Mouse (Mus musculus) lung, embryonic 14.5 days (tissue): ENCODE measurements around the gene B020004J07Rik. TPM values are rescaled to one million over a fixed set of nuclear protein-coding genes. Genes with fewer than 3 reads are reported as not detected.
"Not testable (repeated sequence)": the region's sequence is repeated elsewhere in the genome, so short reads cannot be mapped to it uniquely, and the experiment has no call there.

Experiments
- ATAC-seq: fragments of 200-750 bp; cut with Nextera tagmentation; 2 replicates; pipeline ENCODE4 v1.8.0; 2017; ENCODE audit warnings: mild to moderate bottlenecking, moderate TSS enrichment, moderate library complexity; ENCODE audit not compliant: insufficient read depth
- DNase-seq: peaks from one replicate; pipeline ENCODE4 v3.0.0-alpha.2; 2015
- H3K27ac ChIP-seq: fragments of 300-500 bp; sonication (generic); 2 replicates; pipeline ENCODE4 v1.5.1; 2014; ENCODE audit warnings: low read depth, mild to moderate bottlenecking, moderate library complexity
- H3K27me3 ChIP-seq: fragments of 300-500 bp; sonication (generic); 2 replicates; pipeline ENCODE4 v1.6.1; 2014; ENCODE audit warnings: low read length, control low read depth; ENCODE audit not compliant: insufficient read depth
- H3K36me3 ChIP-seq: fragments of 300-500 bp; sonication (generic); 2 replicates; pipeline ENCODE4 v1.6.1; 2014; ENCODE audit warnings: control low read depth; ENCODE audit not compliant: insufficient read depth
- H3K4me1 ChIP-seq: fragments of 300-500 bp; sonication (generic); 2 replicates; pipeline ENCODE4 v1.6.1; 2014; ENCODE audit warnings: antibody characterized with exemption, control low read depth; ENCODE audit not compliant: insufficient read depth
- H3K4me2 ChIP-seq: fragments of 300-500 bp; sonication (generic); 2 replicates; pipeline ENCODE4 v1.6.1; 2014; ENCODE audit warnings: mild to moderate bottlenecking
- H3K4me3 ChIP-seq: fragments of 300-500 bp; sonication (generic); 2 replicates; pipeline ENCODE4 v1.5.1; 2014; ENCODE audit warnings: low read depth, low read length
- H3K9ac ChIP-seq: fragments of 300-500 bp; sonication (generic); 2 replicates; pipeline ENCODE4 v1.6.1; 2014
- H3K9me3 ChIP-seq: fragments of 300-500 bp; sonication (generic); 2 replicates; pipeline ENCODE4 v1.6.1; 2016; ENCODE audit warnings: low read depth, low read length, control low read depth
- CTCF ChIP-seq: IDR thresholded peaks from 2 replicates; pipeline ENCODE4 v1.5.1; 2016; ENCODE audit warnings: antibody characterized with exemption, low read depth
- WGBS: fragments of 180-500 bp; shearing (Covaris S2); extraction: QIAGEN DNeasy Blood & Tissue Kit; methylation state at CpG from one replicate; pipeline ENCODE4 v1.1.7; 2014; 5-methylcytosine and 5-hydroxymethylcytosine counted together
- polyA plus RNA-seq: library from polyadenylated mRNA; unstranded; fragments of >200 nt; fragmentation: Nextera tagmentation; extraction: Ambion mirVana; gene quantifications from 2 replicates; pipeline ENCODE4 v1.2.1, GENCODE M21; 2014

Gene B020004J07Rik
- polyA plus RNA-seq: not detected in 2 replicates

- not testable (repeated sequence) for H3K4me3 ChIP-seq, H3K27me3 ChIP-seq, DNase-seq, ATAC-seq, H3K36me3 ChIP-seq, H3K9me3 ChIP-seq, H3K27ac ChIP-seq, H3K9ac ChIP-seq, H3K4me1 ChIP-seq, H3K4me2 ChIP-seq
- WGBS: 90% methylated on average over 4 of the region's 4 CpGs
Observed at GRCm38 (mm10) chr4:101843923-101844322, at the start of gene B020004J07Rik. Gene B020004J07Rik (minus strand): TSS chr4:101844023.

- no peak for ATAC-seq
- no peak for DNase-seq
Observed at GRCm38 (mm10) chr4:101889377-101889776, 45.6 kb upstream of the B020004J07Rik start.

GRCm38 (mm10) chr4:101883641-101884040 lies 39.8 kb upstream of the B020004J07Rik start:
- H3K4me1 ChIP-seq: no peaks in the 10 kb centered on the region
- no peaks in the 10 kb centered on the region for H3K36me3 ChIP-seq
- no peak overlapping the region for H3K9ac ChIP-seq
- DNase-seq (no peak), ATAC-seq (no peak)
- 25% methylated on average over 3 of the region's 3 CpGs for WGBS
- H3K4me3 ChIP-seq: no peak overlapping the region
- no peak for TF ChIP-seq CTCF
- H3K4me2 ChIP-seq: no peak overlapping the region
- H3K9me3 ChIP-seq: no peaks in the 10 kb centered on the region
- no peaks in the 10 kb centered on the region for H3K27me3 ChIP-seq
- H3K27ac ChIP-seq: no peak overlapping the region

More at GRCm38 (mm10) chr4:101889377-101889776, 45.6 kb upstream of the B020004J07Rik start:
- Histone ChIP-seq H3K4me1 (no peaks in the 10 kb centered on the region), H3K9ac (no peak overlapping the region), H3K4me2 (no peak overlapping the region), H3K9me3 (no peaks in the 10 kb centered on the region), H3K27me3 (no peaks in the 10 kb centered on the region), H3K4me3 (no peak overlapping the region), H3K27ac (no peak overlapping the region), H3K36me3 (no peaks in the 10 kb centered on the region)
- no peak for TF ChIP-seq CTCF

- H3K4me1 ChIP-seq, H3K9ac ChIP-seq, H3K36me3 ChIP-seq, H3K27ac ChIP-seq, ATAC-seq, DNase-seq, H3K27me3 ChIP-seq, H3K4me2 ChIP-seq, H3K9me3 ChIP-seq, H3K4me3 ChIP-seq: not testable (repeated sequence)
- 74% methylated on average over 15 of the region's 15 CpGs for WGBS
Observed at GRCm38 (mm10) chr4:101875687-101876086, 31.9 kb upstream of the B020004J07Rik start.

- not testable (repeated sequence) for H3K4me3 ChIP-seq, H3K4me1 ChIP-seq, H3K9ac ChIP-seq, H3K27me3 ChIP-seq, ATAC-seq, H3K36me3 ChIP-seq, H3K9me3 ChIP-seq, H3K27ac ChIP-seq, DNase-seq, H3K4me2 ChIP-seq
- 53% methylated on average over 2 of the region's 2 CpGs for WGBS
Observed at GRCm38 (mm10) chr4:101872031-101872430, 28.2 kb upstream of the B020004J07Rik start.

- TF ChIP-seq CTCF: no peak
- Histone ChIP-seq H3K4me1 (no peaks in the 10 kb centered on the region), H3K9me3 (no peaks in the 10 kb centered on the region), H3K4me3 (no peak overlapping the region), H3K4me2 (no peak overlapping the region), H3K36me3 (no peaks in the 10 kb centered on the region), H3K27me3 (no peaks in the 10 kb centered on the region), H3K27ac (no peak overlapping the region), H3K9ac (no peak overlapping the region)
- DNase-seq (no peak), ATAC-seq (no peak)
- 88% methylated on average over 6 of the region's 6 CpGs for WGBS
Observed at GRCm38 (mm10) chr4:101862289-101862688, 18.5 kb upstream of the B020004J07Rik start.

GRCm38 (mm10) chr4:101860873-101861272 lies 17.1 kb upstream of the B020004J07Rik start:
- Histone ChIP-seq H3K4me3 (no peak overlapping the region), H3K4me1 (no peaks in the 10 kb centered on the region), H3K27me3 (no peaks in the 10 kb centered on the region), H3K9me3 (no peaks in the 10 kb centered on the region), H3K36me3 (no peaks in the 10 kb centered on the region), H3K9ac (no peak overlapping the region), H3K4me2 (no peak overlapping the region), H3K27ac (no peak overlapping the region)
- ATAC-seq: no peak
- WGBS: 33% methylated on average over 6 of the region's 6 CpGs
- peak; percentile 63 for TF ChIP-seq CTCF
- DNase-seq: peak; percentile 38

GRCm38 (mm10) chr4:101850908-101851307 lies 7.1 kb upstream of the B020004J07Rik start:
- peaks cover 13% of the 10 kb centered on the region; the same call in 1 of the 2 replicates for H3K9me3 ChIP-seq
- WGBS: 74% methylated on average over 2 of the region's 2 CpGs
- no peak for ATAC-seq
- no peak overlapping the region for H3K9ac ChIP-seq
- H3K36me3 ChIP-seq: no peaks in the 10 kb centered on the region
- H3K4me3 ChIP-seq: no peak overlapping the region
- no peak for TF ChIP-seq CTCF
- no peaks in the 10 kb centered on the region for H3K27me3 ChIP-seq
- no peak for DNase-seq
- no peak overlapping the region for H3K4me2 ChIP-seq
- H3K27ac ChIP-seq: no peak overlapping the region
- no peaks in the 10 kb centered on the region for H3K4me1 ChIP-seq

Other genes with a start within 250 kb of the B020004J07Rik start
- 87.9 and 88.4 TPM in 2 replicates for gene Leprot, start 196.3 kb downstream of the B020004J07Rik start, polyA plus RNA-seq
- gene Lepr, start 126.6 kb downstream of the B020004J07Rik start, polyA plus RNA-seq: 7.3 and 9.2 TPM in 2 replicates
- 0.28 TPM in 1 of 2 replicates, not detected in the other for gene C130073F10Rik, start 49.8 kb upstream of the B020004J07Rik start, polyA plus RNA-seq
- not detected in 2 replicates for gene Gm12800, start 65.1 kb upstream of the B020004J07Rik start, polyA plus RNA-seq
- gene Gm12794, start 96.4 kb upstream of the B020004J07Rik start, polyA plus RNA-seq: not detected in 2 replicates
- not detected in 2 replicates for gene Gm12790, start 137.0 kb upstream of the B020004J07Rik start, polyA plus RNA-seq
- not detected in 2 replicates for gene Gm12789, start 142.6 kb upstream of the B020004J07Rik start, polyA plus RNA-seq
- gene Pde4b, start 243.5 kb upstream of the B020004J07Rik start, polyA plus RNA-seq: 25.7 and 28.3 TPM in 2 replicates